Mouse (Mus musculus): Measurements from ENCODE around the gene Pde7b.

DNA sequence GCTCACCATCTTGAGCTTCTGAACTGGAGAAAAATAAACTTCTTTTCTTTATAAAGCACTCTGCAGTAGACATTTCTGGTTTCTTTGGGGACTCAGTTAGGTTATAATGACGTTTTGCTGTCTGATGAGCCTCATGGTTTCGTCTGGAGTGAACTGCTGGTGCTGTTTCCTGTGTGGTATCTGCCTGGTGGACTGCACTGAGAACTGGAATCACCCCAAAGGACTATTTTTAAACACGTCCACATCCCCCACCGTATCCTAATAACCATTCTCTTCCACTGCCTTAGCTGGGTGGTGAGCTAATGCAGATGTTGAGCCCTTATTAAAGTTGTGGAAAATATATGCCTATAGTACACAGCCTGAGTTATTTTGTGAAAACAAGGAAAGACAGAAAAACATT is 262.3 kb downstream of the Pde7b start:
- no peak for TF ChIP-seq POLR2A (IDR thresholded peaks at IDR 0.05; ENCODE audit: control insufficient read depth, low read depth, low read length)
- TF ChIP-seq CTCF (IDR thresholded peaks at IDR 0.05; ENCODE audit: control insufficient read depth, insufficient read depth, insufficient replicate concordance, low read depth, low read length) = no peak
